Mouse (Mus musculus): ENCODE measurements around the gene Prss23. TPM values are rescaled to one million over a fixed set of nuclear protein-coding genes. Genes with fewer than 3 reads are reported as not detected.

Prss23 gene
- polyA plus RNA-seq, 1 experiment from 2014 or later: 82.6 TPM

DNA sequence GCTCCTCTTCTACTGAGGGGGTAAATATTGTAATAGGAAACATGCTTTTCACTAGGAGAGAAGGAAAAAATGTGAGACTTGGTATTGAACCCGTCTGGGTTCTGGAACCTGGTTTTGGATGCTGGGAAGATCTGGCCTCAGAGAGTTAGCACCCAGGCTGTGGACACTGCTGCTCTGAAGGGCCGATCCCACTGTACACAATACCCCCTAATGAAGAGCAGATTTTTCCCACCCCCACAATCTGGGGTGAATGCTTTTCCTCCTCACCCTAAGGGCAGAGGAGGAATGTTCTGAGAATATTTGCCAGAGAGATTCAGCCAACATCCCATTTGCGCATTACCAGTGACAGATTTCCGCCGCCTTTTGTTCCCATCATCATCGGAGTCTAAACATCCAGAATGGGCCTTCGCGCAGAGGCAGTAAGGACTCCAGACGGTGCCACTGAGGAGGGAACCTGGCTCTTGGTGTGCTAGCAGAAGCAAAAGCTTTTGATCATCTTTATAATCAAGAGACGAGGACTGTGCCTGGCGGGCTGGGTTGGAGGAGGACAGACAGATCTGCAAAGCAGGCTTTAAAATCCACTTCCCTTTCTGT lies 31.6 kb upstream of the Prss23 start:
- WGBS: 63% methylated on average over 11 of the region's 11 CpGs
- Histone ChIP-seq H3K36me3 (ENCODE audit: control insufficient read depth, insufficient read depth, low read length) (no peaks in the 10 kb centered on the region), H3K4me1 (ENCODE audit: control insufficient read depth, insufficient read depth, low read length) (0 out of 2 replicates have a peak, but pooled peaks cover 5% of the 10 kb centered on the region), H3K4me3 (ENCODE audit: low read depth, low read length) (no peak overlapping the region), H3K4me2 (ENCODE audit: low read depth, low read length) (no peak overlapping the region), H3K27me3 (replicated peaks; ENCODE audit: control insufficient read depth, insufficient read depth, low read length) (no peaks in the 10 kb centered on the region), H3K9ac (ENCODE audit: low read depth, low read length) (no peak overlapping the region), H3K27ac (replicated peaks; ENCODE audit: low read depth, low read length) (0 out of 2 replicates have a peak overlapping the region, but pooled peaks have one; percentile 13), H3K9me3 (ENCODE audit: control insufficient read depth, low read length) (no peaks in the 10 kb centered on the region)
- ATAC-seq (ENCODE audit: low read depth): 0 out of 2 replicates have a peak, but pooled peaks have one; percentile 15
- DNase-seq (ENCODE audit: low spot score): peak; percentile 49

DNA sequence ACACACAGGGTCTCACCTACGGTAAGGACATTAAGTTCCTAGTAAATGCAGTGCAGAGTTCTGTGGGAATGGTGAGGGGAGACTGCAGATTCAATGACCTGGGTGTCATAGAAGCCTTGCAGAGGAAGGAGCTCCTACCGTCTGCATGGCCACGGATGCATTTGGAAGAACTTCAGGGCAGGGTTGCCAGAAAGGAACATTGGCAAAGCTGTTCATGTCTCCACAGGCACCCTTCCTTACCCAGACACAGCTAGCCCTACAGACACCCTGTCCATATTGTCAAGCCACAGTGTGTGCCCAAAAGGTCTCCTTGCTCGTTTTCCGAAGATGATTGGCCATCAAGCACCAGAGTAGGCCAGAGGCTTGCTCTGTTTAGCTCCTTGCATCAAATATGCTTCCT lies 30.1 kb upstream of the Prss23 start:
- Histone ChIP-seq H3K4me3 (ENCODE audit: low read depth, low read length) (no peak overlapping the region), H3K9ac (ENCODE audit: low read depth, low read length) (no peak overlapping the region), H3K9me3 (ENCODE audit: control insufficient read depth, low read length) (no peaks in the 10 kb centered on the region), H3K4me2 (ENCODE audit: low read depth, low read length) (no peak overlapping the region), H3K27me3 (replicated peaks; ENCODE audit: control insufficient read depth, insufficient read depth, low read length) (no peaks in the 10 kb centered on the region), H3K4me1 (ENCODE audit: control insufficient read depth, insufficient read depth, low read length) (0 out of 2 replicates have a peak, but pooled peaks cover 5% of the 10 kb centered on the region), H3K36me3 (ENCODE audit: control insufficient read depth, insufficient read depth, low read length) (no peaks in the 10 kb centered on the region), H3K27ac (replicated peaks; ENCODE audit: low read depth, low read length) (no peak overlapping the region)
- 75% methylated on average over 5 of the region's 5 CpGs for WGBS
- DNase-seq (ENCODE audit: low spot score) (no peak), ATAC-seq (ENCODE audit: low read depth) (no peak)

DNA sequence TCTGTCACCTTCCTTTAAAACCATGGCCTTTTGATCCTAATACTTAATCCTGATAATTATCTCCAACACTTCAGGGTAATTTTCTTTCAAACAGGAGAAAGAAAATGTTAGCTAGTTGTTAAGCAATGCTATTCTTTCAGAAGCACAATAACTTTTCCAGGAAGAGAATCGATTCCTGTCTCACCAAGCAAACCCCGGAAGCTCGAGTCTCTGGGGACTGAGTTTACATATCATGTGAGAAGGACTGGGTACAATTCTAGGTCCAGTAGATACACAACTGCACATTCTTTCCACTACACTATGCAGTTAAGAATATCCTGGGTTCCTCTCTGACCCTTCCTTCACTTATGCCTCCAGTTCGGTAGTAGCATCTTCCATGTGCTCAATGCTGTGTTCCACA lies 29.7 kb upstream of the Prss23 start:
- DNase-seq (ENCODE audit: low spot score) (no peak), ATAC-seq (ENCODE audit: low read depth) (no peak)
- Histone ChIP-seq H3K4me3 (ENCODE audit: low read depth, low read length) (no peak overlapping the region), H3K27ac (replicated peaks; ENCODE audit: low read depth, low read length) (no peak overlapping the region), H3K27me3 (replicated peaks; ENCODE audit: control insufficient read depth, insufficient read depth, low read length) (no peaks in the 10 kb centered on the region), H3K4me2 (ENCODE audit: low read depth, low read length) (no peak overlapping the region), H3K9ac (ENCODE audit: low read depth, low read length) (no peak overlapping the region), H3K36me3 (ENCODE audit: control insufficient read depth, insufficient read depth, low read length) (no peaks in the 10 kb centered on the region), H3K4me1 (ENCODE audit: control insufficient read depth, insufficient read depth, low read length) (0 out of 2 replicates have a peak, but pooled peaks cover 5% of the 10 kb centered on the region), H3K9me3 (ENCODE audit: control insufficient read depth, low read length) (no peaks in the 10 kb centered on the region)
- WGBS: 58% methylated on average over 4 of the region's 4 CpGs

DNA sequence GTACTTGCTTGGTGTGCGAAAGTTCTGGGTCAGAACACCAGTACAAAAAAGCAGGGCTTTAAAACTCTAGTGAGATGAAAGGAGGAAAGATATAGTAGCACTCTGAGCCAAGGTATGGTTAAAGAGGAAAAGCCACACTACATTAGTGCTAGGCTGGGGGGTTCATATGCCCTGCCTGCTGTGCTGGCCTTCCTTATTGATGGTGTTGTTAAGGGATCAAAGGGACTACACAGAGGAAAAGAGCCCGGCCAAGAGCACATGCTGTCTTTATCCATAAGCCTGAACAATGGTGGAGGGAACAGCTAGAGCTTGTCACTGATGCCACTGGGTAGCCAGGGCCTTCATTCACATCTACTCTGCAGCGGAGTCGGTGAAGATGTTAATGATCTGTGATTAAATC lies 28.2 kb upstream of the Prss23 start:
- 62% methylated on average over 4 of the region's 4 CpGs for WGBS

DNA sequence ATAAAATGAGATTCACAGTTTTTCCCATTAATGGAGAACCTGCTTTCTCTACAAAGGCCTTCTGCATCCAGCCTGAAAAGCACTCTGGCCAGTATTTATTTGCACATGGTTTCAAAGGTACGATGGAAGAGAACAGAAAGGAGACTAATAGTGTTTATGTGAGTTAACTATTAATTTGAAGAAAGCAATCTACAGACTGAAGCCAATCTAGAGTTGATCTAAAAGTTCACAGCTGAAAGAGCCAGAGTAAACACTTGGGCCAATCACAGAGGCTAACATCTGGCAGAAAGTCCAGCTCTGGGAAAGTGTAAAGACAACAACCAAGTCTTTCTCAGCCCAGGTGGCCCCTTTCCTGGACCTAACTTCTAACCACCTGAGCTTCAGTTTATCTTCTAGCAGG lies 27.1 kb upstream of the Prss23 start:
- Histone ChIP-seq H3K27me3 (replicated peaks; ENCODE audit: control insufficient read depth, insufficient read depth, low read length) (no peaks in the 10 kb centered on the region), H3K27ac (replicated peaks; ENCODE audit: low read depth, low read length) (no peak overlapping the region), H3K9ac (ENCODE audit: low read depth, low read length) (no peak overlapping the region), H3K36me3 (ENCODE audit: control insufficient read depth, insufficient read depth, low read length) (no peaks in the 10 kb centered on the region), H3K4me1 (ENCODE audit: control insufficient read depth, insufficient read depth, low read length) (no peaks in the 10 kb centered on the region), H3K9me3 (ENCODE audit: control insufficient read depth, low read length) (no peaks in the 10 kb centered on the region), H3K4me2 (ENCODE audit: low read depth, low read length) (no peak overlapping the region), H3K4me3 (ENCODE audit: low read depth, low read length) (no peak overlapping the region)
- 67% methylated on average over 1 of the region's 1 CpGs for WGBS
- DNase-seq (ENCODE audit: low spot score): no peak
- ATAC-seq (ENCODE audit: low read depth): no peak

More for the DNA sequence above, 28.2 kb upstream of the Prss23 start:
- Histone ChIP-seq H3K27ac (replicated peaks; ENCODE audit: low read depth, low read length) (no peak overlapping the region), H3K4me2 (ENCODE audit: low read depth, low read length) (no peak overlapping the region), H3K27me3 (replicated peaks; ENCODE audit: control insufficient read depth, insufficient read depth, low read length) (no peaks in the 10 kb centered on the region), H3K4me1 (ENCODE audit: control insufficient read depth, insufficient read depth, low read length) (0 out of 2 replicates have a peak, but pooled peaks cover 5% of the 10 kb centered on the region), H3K36me3 (ENCODE audit: control insufficient read depth, insufficient read depth, low read length) (no peaks in the 10 kb centered on the region), H3K9ac (ENCODE audit: low read depth, low read length) (no peak overlapping the region), H3K9me3 (ENCODE audit: control insufficient read depth, low read length) (no peaks in the 10 kb centered on the region), H3K4me3 (ENCODE audit: low read depth, low read length) (no peak overlapping the region)
- no peak for DNase-seq (ENCODE audit: low spot score)
- ATAC-seq (ENCODE audit: low read depth): no peak

DNA sequence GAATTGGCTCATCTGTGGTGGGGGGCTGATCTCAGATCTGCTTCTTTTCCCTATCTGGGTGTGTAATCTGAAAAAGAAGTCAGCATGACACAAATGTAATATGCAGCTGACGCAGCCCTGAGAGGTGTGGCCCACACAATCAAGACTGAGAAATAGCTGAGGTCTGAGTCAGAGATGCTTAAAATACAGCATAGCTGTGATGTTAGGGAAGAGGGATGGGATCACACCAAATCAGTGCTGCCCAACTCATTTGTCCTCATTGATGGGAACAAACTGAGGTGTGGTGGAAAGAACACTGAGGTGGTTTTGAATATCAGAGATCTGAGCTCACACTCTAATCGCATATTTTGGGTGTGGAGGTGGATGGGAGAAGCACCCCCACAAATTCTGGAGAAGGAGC lies 14.0 kb upstream of the Prss23 start:
- Histone ChIP-seq H3K27me3 (replicated peaks; ENCODE audit: control insufficient read depth, insufficient read depth, low read length) (no peaks in the 10 kb centered on the region), H3K9ac (ENCODE audit: low read depth, low read length) (no peak overlapping the region), H3K9me3 (ENCODE audit: control insufficient read depth, low read length) (no peaks in the 10 kb centered on the region), H3K4me3 (ENCODE audit: low read depth, low read length) (no peak overlapping the region), H3K36me3 (ENCODE audit: control insufficient read depth, insufficient read depth, low read length) (no peaks in the 10 kb centered on the region), H3K4me2 (ENCODE audit: low read depth, low read length) (no peak overlapping the region), H3K4me1 (ENCODE audit: control insufficient read depth, insufficient read depth, low read length) (no peaks in the 10 kb centered on the region), H3K27ac (replicated peaks; ENCODE audit: low read depth, low read length) (no peak overlapping the region)
- DNase-seq (ENCODE audit: low spot score) (no peak), ATAC-seq (ENCODE audit: low read depth) (peak; percentile 37; the same call in 1 of the 2 replicates)
- whole genome bisulfite sequencing: 86% methylated on average over 2 of the region's 2 CpGs

DNA sequence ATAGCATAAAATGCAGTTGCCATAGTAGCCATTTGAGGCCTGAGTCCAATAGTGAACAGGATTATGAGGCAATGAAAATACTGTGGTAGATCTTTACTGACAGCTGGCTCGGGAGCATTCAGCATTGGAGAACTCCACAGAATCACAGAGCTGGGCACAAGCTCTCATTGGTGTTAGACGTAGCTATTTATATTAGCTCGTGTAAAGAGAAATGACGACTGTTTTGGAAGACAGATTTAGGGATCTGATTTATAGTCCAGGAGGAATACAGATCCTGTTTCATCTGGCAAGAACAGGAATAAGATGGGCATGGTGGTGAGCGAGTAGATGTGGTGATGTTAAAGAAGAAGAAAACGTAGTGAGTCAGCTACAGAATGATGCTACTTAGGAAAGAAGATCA lies 12.4 kb upstream of the Prss23 start:
- ATAC-seq (ENCODE audit: low read depth): no peak
- H3K27me3 ChIP-seq (replicated peaks; ENCODE audit: control insufficient read depth, insufficient read depth, low read length): no peaks in the 10 kb centered on the region
- H3K4me1 ChIP-seq (ENCODE audit: control insufficient read depth, insufficient read depth, low read length): no peaks in the 10 kb centered on the region
- no peak overlapping the region for H3K9ac ChIP-seq (ENCODE audit: low read depth, low read length)
- H3K27ac ChIP-seq (replicated peaks; ENCODE audit: low read depth, low read length): no peak overlapping the region
- H3K4me2 ChIP-seq (ENCODE audit: low read depth, low read length): no peak overlapping the region
- H3K9me3 ChIP-seq (ENCODE audit: control insufficient read depth, low read length): no peaks in the 10 kb centered on the region
- H3K36me3 ChIP-seq (ENCODE audit: control insufficient read depth, insufficient read depth, low read length): no peaks in the 10 kb centered on the region
- no peak overlapping the region for H3K4me3 ChIP-seq (ENCODE audit: low read depth, low read length)
- 81% methylated on average over 6 of the region's 6 CpGs for WGBS
- DNase-seq (ENCODE audit: low spot score): no peak

DNA sequence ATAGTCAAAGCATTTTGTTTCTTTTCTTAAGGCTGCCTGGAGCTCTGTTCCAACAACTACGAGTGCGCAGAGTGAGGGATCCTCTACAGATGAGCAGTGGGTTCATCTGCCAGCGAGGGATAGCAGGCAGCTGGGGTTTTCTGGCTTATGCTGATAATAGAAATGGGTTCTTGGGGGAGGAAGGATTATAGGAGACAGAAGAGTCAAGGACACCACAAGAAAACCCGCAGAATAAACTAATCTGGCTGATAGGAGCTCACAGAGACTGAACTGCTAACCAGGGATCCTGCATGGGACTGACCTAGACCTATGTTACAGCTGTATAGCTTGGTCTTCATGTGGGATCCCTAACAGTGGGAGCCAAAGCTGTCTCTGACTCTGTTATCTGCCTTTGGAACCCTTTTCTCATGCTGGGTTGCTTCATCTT lies 456 bp upstream of the Prss23 start:
- Histone ChIP-seq H3K9ac (ENCODE audit: low read depth, low read length) (no peak overlapping the region), H3K27ac (replicated peaks; ENCODE audit: low read depth, low read length) (no peak overlapping the region; the same call in 1 of the 2 replicates), H3K4me1 (ENCODE audit: control insufficient read depth, insufficient read depth, low read length) (peaks cover 17% of the 10 kb centered on the region; the same call in 1 of the 2 replicates), H3K27me3 (replicated peaks; ENCODE audit: control insufficient read depth, insufficient read depth, low read length) (no peaks in the 10 kb centered on the region), H3K4me2 (ENCODE audit: low read depth, low read length) (no peak overlapping the region), H3K36me3 (ENCODE audit: control insufficient read depth, insufficient read depth, low read length) (no peaks in the 10 kb centered on the region), H3K9me3 (ENCODE audit: control insufficient read depth, low read length) (no peaks in the 10 kb centered on the region), H3K4me3 (ENCODE audit: low read depth, low read length) (no peak overlapping the region)
- no peak for ATAC-seq (ENCODE audit: low read depth)
- no peak for DNase-seq (ENCODE audit: low spot score)
- WGBS: 70% methylated on average over 4 of the region's 4 CpGs

DNA sequence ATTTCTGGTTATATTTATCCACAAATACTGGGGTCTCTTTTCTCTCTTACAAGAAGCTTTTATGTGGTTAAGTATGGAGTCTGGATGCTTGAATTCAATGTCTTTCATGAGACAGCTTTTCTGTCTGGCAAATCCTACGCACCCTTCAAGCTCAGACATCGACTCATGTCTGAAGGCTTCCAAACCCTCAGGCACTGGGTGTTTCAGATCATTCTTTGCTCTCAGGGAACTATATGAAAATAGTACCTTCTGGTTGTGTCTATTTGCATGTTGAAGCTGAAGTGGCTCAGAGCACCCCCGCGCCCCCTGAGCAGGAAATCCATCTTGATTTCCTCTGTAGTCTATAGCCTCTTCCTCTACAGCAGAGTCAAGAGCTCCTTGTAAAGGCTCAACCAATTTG lies 3.2 kb downstream of the Prss23 start:
- ATAC-seq (ENCODE audit: low read depth) (no peak), DNase-seq (ENCODE audit: low spot score) (peak; percentile 34)
- peaks cover 22% of the 10 kb centered on the region for H3K4me1 ChIP-seq (ENCODE audit: control insufficient read depth, insufficient read depth, low read length)
- 65% methylated on average over 4 of the region's 4 CpGs for WGBS
- no peak overlapping the region for H3K27ac ChIP-seq (replicated peaks; ENCODE audit: low read depth, low read length)
- H3K4me3 ChIP-seq (ENCODE audit: low read depth, low read length): no peak overlapping the region
- no peaks in the 10 kb centered on the region for H3K36me3 ChIP-seq (ENCODE audit: control insufficient read depth, insufficient read depth, low read length)
- H3K4me2 ChIP-seq (ENCODE audit: low read depth, low read length): no peak overlapping the region
- H3K9ac ChIP-seq (ENCODE audit: low read depth, low read length): no peak overlapping the region
- H3K27me3 ChIP-seq (replicated peaks; ENCODE audit: control insufficient read depth, insufficient read depth, low read length): no peaks in the 10 kb centered on the region
- no peaks in the 10 kb centered on the region for H3K9me3 ChIP-seq (ENCODE audit: control insufficient read depth, low read length)
